Mouse (Mus musculus) embryonic facial prominence, embryonic 10.5 days (tissue): Measurements from ENCODE around the gene Nsa2. TPM values are rescaled to one million over a fixed set of nuclear protein-coding genes. Genes with fewer than 3 reads are reported as not detected.
"Not testable (repeated sequence)": the region's sequence is repeated elsewhere in the genome, so short reads cannot be mapped to it uniquely, and the experiment has no call there.

Source experiments
- DNase-seq: peaks from one replicate; pipeline ENCODE4 v3.0.0-alpha.2; 2017; ENCODE audit warnings: low spot score
- H3K27ac ChIP-seq: fragments of 300-500 bp; sonication (generic); replicated peaks from 2 replicates; pipeline ENCODE4 v1.5.1; 2016; ENCODE audit warnings: mild to moderate bottlenecking
- H3K27me3 ChIP-seq: fragments of 300-500 bp; sonication (generic); replicated peaks from 2 replicates; pipeline ENCODE4 v1.6.1; 2016; ENCODE audit warnings: low read depth, mild to moderate bottlenecking; ENCODE audit not compliant: poor library complexity, severe bottlenecking
- H3K36me3 ChIP-seq: fragments of 300-500 bp; sonication (generic); replicated peaks from 2 replicates; pipeline ENCODE4 v1.6.1; 2016; ENCODE audit warnings: mild to moderate bottlenecking, moderate library complexity
- H3K4me1 ChIP-seq: fragments of 300-500 bp; sonication (generic); 2 replicates; pipeline ENCODE4 v1.6.1; 2016
- H3K4me3 ChIP-seq: fragments of 300-500 bp; sonication (generic); 2 replicates; pipeline ENCODE4 v1.5.1; 2016; ENCODE audit warnings: mild to moderate bottlenecking, moderate library complexity
- H3K9me3 ChIP-seq: fragments of 300-500 bp; sonication (generic); 2 replicates; pipeline ENCODE4 v1.6.1; 2016; ENCODE audit warnings: mild to moderate bottlenecking
- WGBS: fragments of 180-500 bp; shearing (Covaris S2); methylation state at CpG from one replicate; pipeline ENCODE4 v1.1.7; 2016; 5-methylcytosine and 5-hydroxymethylcytosine counted together
- polyA plus RNA-seq: library from polyadenylated mRNA; unstranded; fragments of >200 nt; fragmentation: Nextera tagmentation; extraction: Ambion mirVana; gene quantifications from 2 replicates; pipeline ENCODE4 v1.2.1, GENCODE M21; 2016

Nsa2 gene
- polyA plus RNA-seq, result 64.1 and 66.6 TPM in 2 replicates

GRCm38 (mm10) chr13:97137466-97138400 lies at the start of gene Nsa2, which contains the start of gene Gfm2:
Gene Nsa2, minus strand, starts transcription at chr13:97137937.
Gene Gfm2, plus strand, starts transcription at chr13:97137937.
- H3K4me1 ChIP-seq, result peaks cover 10% of the 10 kb centered on the region
- H3K9me3 ChIP-seq, result no peaks in the 10 kb centered on the region
- H3K36me3 ChIP-seq, result peaks cover 40% of the 10 kb centered on the region
- no peaks in the 10 kb centered on the region for H3K27me3 ChIP-seq
- DNase-seq, result peak; percentile 91
- H3K4me3 ChIP-seq, result peak within 1 kb of the TSS; percentile 79
- WGBS, result under 1% methylated on average over 57 of the region's 57 CpGs
- peak within 1 kb of the TSS; percentile 88 for H3K27ac ChIP-seq

- DNase-seq, result no peak
- Histone ChIP-seq H3K27me3 (no peaks in the 10 kb centered on the region), H3K27ac (no peak overlapping the region), H3K4me3 (no peak overlapping the region), H3K9me3 (no peaks in the 10 kb centered on the region), H3K4me1 (peaks cover 3% of the 10 kb centered on the region; the same call in 1 of the 2 replicates), H3K36me3 (peaks cover 19% of the 10 kb centered on the region)
- WGBS, result 84% methylated on average over 4 of the region's 4 CpGs
Measured at GRCm38 (mm10) chr13:97186346-97186745, 48.6 kb upstream of the Nsa2 start.

- H3K27me3 ChIP-seq, result no peaks in the 10 kb centered on the region
- H3K27ac ChIP-seq, result no peak overlapping the region
- peaks cover 34% of the 10 kb centered on the region for H3K36me3 ChIP-seq
- 87% methylated on average over 5 of the region's 5 CpGs for WGBS
- H3K9me3 ChIP-seq, result no peaks in the 10 kb centered on the region
- no peak overlapping the region for H3K4me3 ChIP-seq
- peaks cover 3% of the 10 kb centered on the region; the same call in 1 of the 2 replicates for H3K4me1 ChIP-seq
- no peak for DNase-seq
Measured at GRCm38 (mm10) chr13:97184656-97185055, 46.9 kb upstream of the Nsa2 start.

DNA sequence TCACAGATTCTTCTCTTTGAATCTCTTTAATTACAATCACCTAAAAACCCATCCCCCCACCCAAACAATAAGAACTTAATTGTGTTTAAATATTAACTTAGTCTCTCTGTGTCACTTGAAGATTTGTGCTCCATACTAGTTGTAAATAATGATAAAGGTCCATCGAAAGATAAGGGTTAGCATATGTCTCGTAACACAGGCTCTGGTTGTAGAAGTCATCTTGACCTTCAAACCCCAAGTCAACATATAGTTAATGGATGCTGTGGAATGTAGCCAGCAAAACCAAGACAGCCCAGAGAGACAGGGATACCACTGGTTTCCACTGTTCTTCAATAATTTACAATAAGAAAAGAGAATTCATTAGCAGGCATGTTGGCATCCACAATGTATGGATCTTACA lies 46.4 kb upstream of the Nsa2 start:
- Histone ChIP-seq H3K36me3 (peaks cover 39% of the 10 kb centered on the region), H3K4me1 (peaks cover 3% of the 10 kb centered on the region; the same call in 1 of the 2 replicates), H3K27me3 (no peaks in the 10 kb centered on the region), H3K9me3 (no peaks in the 10 kb centered on the region), H3K27ac (no peak overlapping the region), H3K4me3 (no peak overlapping the region)
- DNase-seq, result no peak
- WGBS, result 96% methylated on average over 2 of the region's 2 CpGs

DNA sequence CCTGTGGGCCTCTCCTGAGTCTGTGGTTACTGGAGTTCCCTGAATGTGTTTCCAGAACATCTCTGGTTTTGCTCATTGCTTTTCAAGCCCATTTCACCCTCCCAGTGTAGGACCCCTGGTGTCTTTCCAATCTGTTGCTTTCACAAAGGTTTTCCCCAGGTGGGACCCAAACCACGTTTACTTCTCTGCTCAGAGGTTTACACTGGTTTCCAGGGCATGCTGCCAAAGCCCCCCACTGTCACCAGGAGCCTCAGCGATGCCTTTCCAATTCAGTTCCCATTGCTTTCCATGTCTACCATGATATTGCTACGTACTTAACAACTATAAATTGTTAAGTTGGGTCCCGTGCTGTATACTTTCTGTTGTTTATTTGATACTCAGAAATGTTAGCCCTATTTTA lies 45.1 kb upstream of the Nsa2 start:
- H3K4me1 ChIP-seq, result peaks cover 3% of the 10 kb centered on the region; the same call in 1 of the 2 replicates
- H3K27ac ChIP-seq, result no peak overlapping the region
- no peak for DNase-seq
- H3K36me3 ChIP-seq, result peaks cover 48% of the 10 kb centered on the region
- H3K4me3 ChIP-seq, result no peak overlapping the region
- no peaks in the 10 kb centered on the region for H3K27me3 ChIP-seq
- no peaks in the 10 kb centered on the region for H3K9me3 ChIP-seq
- WGBS, result 78% methylated on average over 4 of the region's 4 CpGs

DNA sequence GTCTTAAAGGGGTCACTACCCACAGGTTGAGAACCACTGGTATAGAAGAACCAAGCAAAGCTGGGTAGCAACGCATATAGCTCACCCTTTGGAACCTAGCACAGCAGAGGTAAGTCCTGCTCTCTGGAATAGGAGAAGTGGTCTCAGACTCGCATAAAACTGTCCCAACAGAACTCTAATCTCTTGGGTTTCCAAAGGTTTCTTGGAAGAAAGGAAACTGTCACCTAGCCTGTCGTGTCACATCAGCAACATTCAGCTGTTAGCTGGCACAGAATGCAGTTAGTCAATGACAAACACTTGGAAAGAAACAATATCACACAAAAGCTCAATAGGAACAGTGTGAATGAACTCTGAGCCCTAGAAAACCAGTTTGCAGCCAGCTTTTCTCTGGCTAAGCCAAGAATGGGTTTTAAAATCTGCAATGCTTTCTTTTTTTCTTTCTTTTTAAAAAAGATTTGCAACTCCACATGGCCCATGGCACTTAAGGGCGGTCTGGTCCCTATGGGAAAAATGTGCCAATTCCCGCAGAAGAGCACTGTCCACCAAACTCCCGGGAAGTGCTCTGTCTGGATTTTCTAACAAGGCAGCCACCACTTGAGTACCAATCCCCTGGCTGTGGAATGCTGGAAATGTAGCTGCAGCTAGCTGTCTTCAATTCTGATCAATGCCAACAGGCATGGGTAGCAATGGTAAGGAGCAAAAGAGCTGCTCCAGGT lies 42.5 kb upstream of the Nsa2 start:
- Histone ChIP-seq H3K4me1 (no peaks in the 10 kb centered on the region), H3K27me3 (no peaks in the 10 kb centered on the region), H3K36me3 (peaks cover 71% of the 10 kb centered on the region), H3K4me3 (no peak overlapping the region), H3K27ac (no peak overlapping the region), H3K9me3 (no peaks in the 10 kb centered on the region)
- WGBS, result 70% methylated on average over 6 of the region's 6 CpGs
- DNase-seq, result no peak

- H3K4me3 ChIP-seq, result no peak overlapping the region
- no peaks in the 10 kb centered on the region for H3K4me1 ChIP-seq
- H3K27ac ChIP-seq, result no peak overlapping the region
- 77% methylated on average over 7 of the region's 7 CpGs for WGBS
- no peak for DNase-seq
- H3K27me3 ChIP-seq, result no peaks in the 10 kb centered on the region
- no peaks in the 10 kb centered on the region for H3K9me3 ChIP-seq
- H3K36me3 ChIP-seq, result peaks cover 85% of the 10 kb centered on the region
Measured at GRCm38 (mm10) chr13:97178943-97179342, 41.2 kb upstream of the Nsa2 start.

DNA sequence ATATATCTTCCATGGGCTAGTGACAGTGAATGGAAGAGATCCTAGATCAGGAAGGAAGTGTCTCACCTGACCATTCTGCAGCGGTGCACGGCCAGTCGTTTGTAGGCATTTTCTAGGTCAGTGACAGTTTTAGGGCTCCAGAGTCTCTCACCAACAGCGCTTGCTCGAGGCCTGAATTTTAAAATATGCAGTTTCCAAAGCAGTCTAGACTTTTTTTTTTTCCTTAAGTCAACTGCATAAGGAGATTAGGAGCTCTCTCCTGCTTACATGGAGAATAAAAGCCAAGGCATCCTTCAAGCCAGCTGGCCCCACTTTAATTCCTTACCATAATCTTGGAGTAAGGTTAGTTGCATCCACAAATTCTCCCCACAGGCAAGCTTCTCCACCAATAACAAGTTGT lies 39.0 kb upstream of the Nsa2 start:
- WGBS, result 90% methylated on average over 5 of the region's 5 CpGs
- H3K36me3 ChIP-seq, result peaks cover 92% of the 10 kb centered on the region
- H3K9me3 ChIP-seq, result no peaks in the 10 kb centered on the region
- no peak overlapping the region for H3K4me3 ChIP-seq
- H3K4me1 ChIP-seq, result no peaks in the 10 kb centered on the region
- no peak overlapping the region for H3K27ac ChIP-seq
- no peak for DNase-seq
- H3K27me3 ChIP-seq, result no peaks in the 10 kb centered on the region

DNA sequence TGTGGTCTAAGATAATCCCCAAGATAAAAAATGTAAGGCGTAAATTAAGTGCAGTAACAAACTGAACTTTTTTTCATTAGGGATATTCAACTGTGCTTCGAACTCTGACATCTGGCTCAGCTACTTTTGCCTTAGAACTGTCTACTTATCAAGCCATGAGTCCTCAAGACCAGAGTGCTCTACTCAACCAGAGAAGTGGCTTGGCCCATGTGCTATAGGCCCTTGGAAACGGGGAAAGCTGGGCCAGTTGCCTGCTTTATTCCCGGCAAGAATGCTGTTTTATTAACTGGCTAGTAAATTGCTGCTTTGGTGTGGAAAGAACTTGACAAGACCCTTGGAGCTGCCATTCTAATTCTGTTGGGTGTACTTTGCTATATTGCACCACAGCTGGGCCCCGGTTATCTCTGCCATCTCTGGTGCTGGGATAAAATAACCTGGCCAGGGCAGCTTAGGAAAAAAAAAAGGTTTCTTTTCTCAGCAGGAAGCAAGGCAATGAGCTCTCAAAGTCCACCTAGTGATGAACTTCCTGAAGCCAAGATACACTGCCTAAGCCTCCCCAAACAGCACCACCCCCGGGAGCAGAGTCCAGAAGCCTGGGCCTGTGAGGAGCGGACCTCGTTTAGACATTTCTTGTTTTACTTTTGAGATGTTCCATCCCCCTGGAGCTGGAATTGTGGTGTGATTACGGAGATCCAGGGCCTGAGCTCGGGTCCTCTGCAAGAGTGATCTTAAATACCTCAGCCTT lies 38.0 kb upstream of the Nsa2 start:
- 89% methylated on average over 10 of the region's 10 CpGs for WGBS
- Histone ChIP-seq H3K4me3 (no peak overlapping the region), H3K27me3 (no peaks in the 10 kb centered on the region), H3K4me1 (no peaks in the 10 kb centered on the region), H3K9me3 (no peaks in the 10 kb centered on the region), H3K27ac (no peak overlapping the region), H3K36me3 (peaks cover 93% of the 10 kb centered on the region)
- no peak for DNase-seq

GRCm38 (mm10) chr13:97145834-97146233 lies 8.1 kb upstream of the Nsa2 start:
- Histone ChIP-seq H3K36me3 (peaks cover 76% of the 10 kb centered on the region), H3K27me3 (no peaks in the 10 kb centered on the region), H3K9me3 (no peaks in the 10 kb centered on the region), H3K4me3 (no peak overlapping the region), H3K4me1 (no peaks in the 10 kb centered on the region), H3K27ac (no peak overlapping the region)
- DNase-seq, result peak; percentile 17
- WGBS, result 61% methylated on average over 4 of the region's 4 CpGs

- H3K27me3 ChIP-seq, result no peaks in the 10 kb centered on the region
- no peak overlapping the region for H3K27ac ChIP-seq
- peaks cover 5% of the 10 kb centered on the region for H3K4me1 ChIP-seq
- 83% methylated on average over 7 of the region's 7 CpGs for WGBS
- no peak for DNase-seq
- peaks cover 42% of the 10 kb centered on the region for H3K36me3 ChIP-seq
- H3K9me3 ChIP-seq, result no peaks in the 10 kb centered on the region
- no peak overlapping the region for H3K4me3 ChIP-seq
Measured at GRCm38 (mm10) chr13:97142321-97142720, 4.6 kb upstream of the Nsa2 start.

- H3K4me1 ChIP-seq, DNase-seq, H3K9me3 ChIP-seq, H3K27me3 ChIP-seq: not testable (repeated sequence)
- WGBS, result 37% methylated on average over 8 of the region's 8 CpGs
- H3K36me3 ChIP-seq, result peaks cover 40% of the 10 kb centered on the region
- H3K4me3 ChIP-seq, result peak overlapping the region; percentile 79
- peak overlapping the region; percentile 88 for H3K27ac ChIP-seq
Measured at GRCm38 (mm10) chr13:97138404-97138931, 731 bp upstream of the Nsa2 start.
